Comparison of ENCODE assay signal across 22 mouse cellular contexts in genomic region chr4:39926594-39926993, GRCm38 (mm10).
DNase-seq lines count a peak whose midpoint lies in the region; ATAC-seq and TF ChIP-seq lines count a peak whose summit lies in the region.
"Had no signal": no experiment of that assay in that cellular context is flagged by ENCODE, and none has a peak within 500 bp of the region (broad histone marks: within the 10 kb centered on the region; RNA-seq: fewer than 3 reads in every experiment).

No protein-coding gene starts in this region.

- TF ChIP-seq RAD21 in MEL (IDR thresholded peaks at IDR 0.05; ENCODE audit: low read depth, low read length): no peak

- no peak overlapping the region for H3K4me2 ChIP-seq in forebrain, embryonic 13.5 days
- H3K4me2 ChIP-seq in forebrain, embryonic 12.5 days: no peak overlapping the region
- no peak overlapping the region for H3K4me2 ChIP-seq in forebrain, embryonic 16.5 days (ENCODE audit: low read length)
- H3K4me2 ChIP-seq in forebrain, embryonic 11.5 days (ENCODE audit: low read depth, low read length, severe bottlenecking): no peak overlapping the region
- no peak overlapping the region for H3K4me2 ChIP-seq in neural tube, embryonic 15.5 days
- H3K4me2 ChIP-seq: embryonic facial prominence, embryonic 12.5 days; forebrain, embryonic 15.5 days had no signal

- TF ChIP-seq CTCF in MEL (IDR thresholded peaks at IDR 0.05 in 2 of 3, conservative IDR thresholded peaks at IDR 0.05 in 1 of 3; ENCODE audit: control insufficient read depth in 1 of 3, insufficient read depth in 1 of 3, low read depth in 2 of 3, low read length in 3 of 3, poor library complexity in 1 of 3, severe bottlenecking in 1 of 3): no peak
- no peak for TF ChIP-seq CTCF in kidney, adult 2 months (conservative IDR thresholded peaks at IDR 0.05; ENCODE audit: insufficient read depth, insufficient read length, low read depth, low read length)

- TF ChIP-seq POLR2A in MEL (IDR thresholded peaks at IDR 0.05; ENCODE audit: control insufficient read depth in 1 of 2, insufficient read depth in 1 of 2, low read depth in 1 of 2, low read length in 2 of 2, poor library complexity in 1 of 2): no peak
- TF ChIP-seq POLR2A in kidney, adult 2 months (IDR thresholded peaks at IDR 0.05; ENCODE audit: low read depth, low read length): no peak

- no peaks in the 10 kb centered on the region for H3K27me3 ChIP-seq in forebrain, embryonic 13.5 days
- H3K27me3 ChIP-seq in forebrain, embryonic 12.5 days: no peaks in the 10 kb centered on the region
- no peaks in the 10 kb centered on the region for H3K27me3 ChIP-seq in forebrain, embryonic 16.5 days (replicated peaks; ENCODE audit: control insufficient read depth, insufficient read depth, low read length)
- no peaks in the 10 kb centered on the region for H3K27me3 ChIP-seq in forebrain, embryonic 11.5 days (ENCODE audit: control insufficient read depth, insufficient read depth, low read length)
- no peaks in the 10 kb centered on the region for H3K27me3 ChIP-seq in neural tube, embryonic 15.5 days (replicated peaks)
- H3K27me3 ChIP-seq in MEL (ENCODE audit: control insufficient read depth in 1 of 2, insufficient read depth in 2 of 2, low read length in 2 of 2): no peaks in the 10 kb centered on the region
- H3K27me3 ChIP-seq in kidney, adult 2 months (replicated peaks; ENCODE audit: control insufficient read depth, insufficient read depth, low read length): no peaks in the 10 kb centered on the region
- H3K27me3 ChIP-seq: embryonic facial prominence, embryonic 12.5 days; forebrain, embryonic 15.5 days had no signal

- no peak overlapping the region for H3K9ac ChIP-seq in forebrain, embryonic 13.5 days
- H3K9ac ChIP-seq in forebrain, embryonic 12.5 days: no peak overlapping the region
- no peak overlapping the region for H3K9ac ChIP-seq in forebrain, embryonic 16.5 days (replicated peaks; ENCODE audit: low read depth, low read length)
- H3K9ac ChIP-seq in forebrain, embryonic 11.5 days (ENCODE audit: low read length): no peak overlapping the region
- H3K9ac ChIP-seq in neural tube, embryonic 15.5 days (replicated peaks): no peak overlapping the region
- no peak overlapping the region for H3K9ac ChIP-seq in MEL (ENCODE audit: control insufficient read depth, low read depth, low read length, poor library complexity, severe bottlenecking)
- H3K9ac ChIP-seq: embryonic facial prominence, embryonic 12.5 days; forebrain, embryonic 15.5 days had no signal

- no peak overlapping the region for H3K27ac ChIP-seq in forebrain, embryonic 13.5 days
- H3K27ac ChIP-seq in forebrain, embryonic 12.5 days: no peak overlapping the region
- H3K27ac ChIP-seq in forebrain, embryonic 16.5 days (ENCODE audit: low read length): no peak overlapping the region
- H3K27ac ChIP-seq in forebrain, embryonic 11.5 days (ENCODE audit: low read depth, low read length): no peak overlapping the region
- H3K27ac ChIP-seq in neural tube, embryonic 15.5 days (replicated peaks): no peak overlapping the region
- H3K27ac ChIP-seq in MEL (ENCODE audit: control insufficient read depth, low read depth, low read length): no peak overlapping the region
- H3K27ac ChIP-seq in kidney, adult 2 months (ENCODE audit: insufficient read depth, low read depth, low read length): no peak overlapping the region
- H3K27ac ChIP-seq: embryonic facial prominence, embryonic 10.5 days; embryonic facial prominence, embryonic 12.5 days; forebrain, embryonic 15.5 days had no signal

- 0 out of 2 replicates have a peak, but pooled peaks have one; percentile 13 for ATAC-seq in forebrain, embryonic 13.5 days
- ATAC-seq in forebrain, embryonic 12.5 days (ENCODE audit: low FRiP score): no peak
- ATAC-seq in forebrain, embryonic 16.5 days: peak; percentile 4; the same call in 1 of the 2 replicates
- no peak for ATAC-seq in forebrain, embryonic 11.5 days (replicated peaks; ENCODE audit: low FRiP score)
- peak; percentile 50; the same call in 1 of the 2 replicates for ATAC-seq in neural tube, embryonic 15.5 days (ENCODE audit: low FRiP score)
- ATAC-seq: CD4-positive, CD25-positive, alpha-beta regulatory T cell, adult 4 months had no signal

- H3K9me3 ChIP-seq in forebrain, embryonic 13.5 days (replicated peaks): no peaks in the 10 kb centered on the region
- no peaks in the 10 kb centered on the region for H3K9me3 ChIP-seq in forebrain, embryonic 12.5 days
- no peaks in the 10 kb centered on the region for H3K9me3 ChIP-seq in forebrain, embryonic 16.5 days (ENCODE audit: control insufficient read depth, low read length)
- H3K9me3 ChIP-seq in forebrain, embryonic 11.5 days (ENCODE audit: control insufficient read depth, low read length): no peaks in the 10 kb centered on the region
- H3K9me3 ChIP-seq in neural tube, embryonic 15.5 days (replicated peaks): no peaks in the 10 kb centered on the region
- no peaks in the 10 kb centered on the region for H3K9me3 ChIP-seq in MEL (replicated peaks; ENCODE audit: insufficient read depth, low read length)
- H3K9me3 ChIP-seq: embryonic facial prominence, embryonic 10.5 days; embryonic facial prominence, embryonic 12.5 days; forebrain, embryonic 15.5 days; G1E had no signal

- no peak for TF ChIP-seq EP300 in MEL (IDR thresholded peaks at IDR 0.05; ENCODE audit: low read depth in 1 of 2, low read length in 2 of 2)

- no peaks in the 10 kb centered on the region for H3K4me1 ChIP-seq in forebrain, embryonic 13.5 days
- no peaks in the 10 kb centered on the region for H3K4me1 ChIP-seq in forebrain, embryonic 12.5 days
- no peaks in the 10 kb centered on the region for H3K4me1 ChIP-seq in forebrain, embryonic 16.5 days (replicated peaks; ENCODE audit: control insufficient read depth, insufficient read depth, low read length)
- H3K4me1 ChIP-seq in forebrain, embryonic 11.5 days (replicated peaks; ENCODE audit: control insufficient read depth, insufficient read depth, low read length): no peaks in the 10 kb centered on the region
- H3K4me1 ChIP-seq in neural tube, embryonic 15.5 days: no peaks in the 10 kb centered on the region
- no peaks in the 10 kb centered on the region for H3K4me1 ChIP-seq in MEL (ENCODE audit: control insufficient read depth in 1 of 2, insufficient read depth in 2 of 2, low read length in 2 of 2)
- H3K4me1 ChIP-seq in kidney, adult 2 months (ENCODE audit: control insufficient read depth, insufficient read depth, low read length): no peaks in the 10 kb centered on the region
- H3K4me1 ChIP-seq: embryonic facial prominence, embryonic 10.5 days; embryonic facial prominence, embryonic 12.5 days; forebrain, embryonic 15.5 days had no signal

- no peaks in the 10 kb centered on the region for H3K36me3 ChIP-seq in forebrain, embryonic 13.5 days (ENCODE audit: poor library complexity, severe bottlenecking)
- H3K36me3 ChIP-seq in forebrain, embryonic 12.5 days (replicated peaks): no peaks in the 10 kb centered on the region
- no peaks in the 10 kb centered on the region for H3K36me3 ChIP-seq in forebrain, embryonic 16.5 days (ENCODE audit: control insufficient read depth, insufficient read depth)
- no peaks in the 10 kb centered on the region for H3K36me3 ChIP-seq in forebrain, embryonic 11.5 days (ENCODE audit: control insufficient read depth, insufficient read depth, low read length)
- H3K36me3 ChIP-seq in neural tube, embryonic 15.5 days: no peaks in the 10 kb centered on the region
- no peaks in the 10 kb centered on the region for H3K36me3 ChIP-seq in MEL (ENCODE audit: control insufficient read depth in 1 of 2, insufficient read depth in 2 of 2, low read length in 2 of 2)
- H3K36me3 ChIP-seq in kidney, adult 2 months (ENCODE audit: control insufficient read depth, insufficient read depth, low read length): no peaks in the 10 kb centered on the region
- H3K36me3 ChIP-seq: embryonic facial prominence, embryonic 10.5 days; embryonic facial prominence, embryonic 12.5 days; forebrain, embryonic 15.5 days; G1E had no signal

- no peak overlapping the region for H3K4me3 ChIP-seq in forebrain, embryonic 13.5 days
- no peak overlapping the region for H3K4me3 ChIP-seq in forebrain, embryonic 12.5 days (replicated peaks)
- H3K4me3 ChIP-seq in forebrain, embryonic 16.5 days (replicated peaks; ENCODE audit: low read length): no peak overlapping the region
- H3K4me3 ChIP-seq in forebrain, embryonic 11.5 days (ENCODE audit: low read depth, low read length): no peak overlapping the region
- no peak overlapping the region for H3K4me3 ChIP-seq in neural tube, embryonic 15.5 days (replicated peaks)
- H3K4me3 ChIP-seq in MEL (ENCODE audit: control insufficient read depth in 1 of 2, insufficient read depth in 1 of 2, low read depth in 2 of 2, low read length in 2 of 2): no peak overlapping the region
- no peak overlapping the region for H3K4me3 ChIP-seq in kidney, adult 2 months (ENCODE audit: insufficient read depth, low read depth, low read length)
- H3K4me3 ChIP-seq: embryonic facial prominence, embryonic 10.5 days; embryonic facial prominence, embryonic 12.5 days; forebrain, embryonic 15.5 days had no signal

- no peak for DNase-seq in forebrain, embryonic 11.5 days (ENCODE audit: low spot score)
- no peak for DNase-seq in neural tube, embryonic 10.5 days (ENCODE audit: extremely low spot score, low spot score)
- DNase-seq in MEL (ENCODE audit: low read depth, low spot score): no peak
- DNase-seq in kidney, adult 2 months: no peak
- DNase-seq: adrenal gland, adult 2 months; adrenal gland, postnatal 10 days; adrenal gland, postnatal 25 days; B cell, adult 2 months; cerebellum, adult 11-12 months; cerebellum, adult 2 months; cerebellum, adult 9-10 months; cerebellum, postnatal 10 days; cerebellum, postnatal 25 days had no signal

- H3K79me2 ChIP-seq in MEL (ENCODE audit: control insufficient read depth, insufficient read depth, low read length, poor library complexity): no peaks in the 10 kb centered on the region

- WGBS in forebrain, embryonic 13.5 days: 79% methylated on average over 7 of the region's 7 CpGs
- WGBS in forebrain, embryonic 12.5 days: 88% methylated on average over 7 of the region's 7 CpGs
- 81% methylated on average over 7 of the region's 7 CpGs for WGBS in forebrain, embryonic 16.5 days
- WGBS in forebrain, embryonic 11.5 days: 89% methylated on average over 7 of the region's 7 CpGs
- WGBS in neural tube, embryonic 15.5 days: 85% methylated on average over 7 of the region's 7 CpGs
- WGBS in kidney, adult 2 months: 91% methylated on average over 7 of the region's 7 CpGs

TF ChIP-seq in MEL, 35 proteins besides CTCF, POLR2A, EP300 and RAD21:
- TF ChIP-seq USF2 (IDR thresholded peaks at IDR 0.05; ENCODE audit: borderline replicate concordance in 1 of 2, insufficient read depth in 1 of 2, low read depth in 1 of 2, low read length in 2 of 2) (no peak), MAFK (IDR thresholded peaks at IDR 0.05; ENCODE audit: borderline replicate concordance, low read depth, low read length) (0 out of 2 replicates have a peak, but pooled peaks have one; percentile 25)

Comparison
In these comparisons a context has a peak if more than half of its experiments do, and no peak if none do; other contexts are left out.
1. ATAC-seq: peak in forebrain, embryonic 13.5 days (single experiment), forebrain, embryonic 16.5 days (single experiment) and neural tube, embryonic 15.5 days (single experiment); none in forebrain, embryonic 12.5 days (single experiment) and forebrain, embryonic 11.5 days (single experiment).